Mouse (Mus musculus): ENCODE data around the gene Akap13.

Akap13 gene

DNA sequence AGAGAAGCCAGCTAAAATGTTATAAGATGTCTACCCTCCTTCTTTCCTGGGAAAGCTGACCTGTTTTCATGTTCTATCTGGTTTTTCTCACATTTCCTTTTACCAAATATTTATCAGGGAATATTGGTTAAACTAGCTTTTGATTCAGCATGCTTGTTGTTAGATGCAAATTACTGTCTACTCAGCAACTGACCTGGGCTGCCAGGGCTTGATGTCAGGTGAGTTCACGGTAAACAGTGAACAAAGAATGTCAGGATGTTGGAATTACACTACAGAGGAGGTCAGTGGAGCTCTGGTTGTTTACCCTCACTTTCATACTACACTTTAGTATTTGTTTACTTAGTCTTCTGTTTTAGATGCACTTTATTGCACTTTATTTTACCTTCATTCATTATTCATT is 5.0 kb downstream of the Akap13 start:
- no peak for DNase-seq (ENCODE audit: low spot score)

DNA sequence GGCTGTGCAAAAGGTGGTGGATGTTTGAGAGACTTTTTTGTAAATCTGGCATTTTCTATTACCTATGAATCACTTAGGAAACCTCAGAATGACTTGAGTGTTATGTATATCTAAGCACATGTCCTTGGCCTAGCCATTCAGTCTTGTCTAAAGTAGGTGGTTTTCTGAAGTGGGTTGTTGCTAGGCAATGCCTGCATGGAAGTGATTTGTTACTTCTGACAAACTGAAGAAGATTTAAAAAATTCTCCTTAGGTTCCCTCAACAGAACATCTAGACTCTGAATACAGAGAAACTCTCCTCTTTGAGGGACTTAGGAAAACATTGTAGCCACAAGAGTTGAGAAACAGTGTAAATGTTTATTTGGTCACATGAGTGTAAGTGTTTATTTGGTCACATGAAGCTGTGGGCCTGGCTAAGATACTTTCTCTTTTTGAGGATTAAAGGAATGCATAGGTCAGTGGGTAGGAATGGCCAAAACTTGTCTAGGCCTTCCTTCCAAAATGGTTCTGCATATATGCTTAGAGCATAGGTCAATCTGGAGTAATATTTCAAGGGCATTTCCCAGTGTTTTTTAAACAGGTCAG is 8.3 kb downstream of the Akap13 start:
- DNase-seq (ENCODE audit: low spot score) = no peak

DNA sequence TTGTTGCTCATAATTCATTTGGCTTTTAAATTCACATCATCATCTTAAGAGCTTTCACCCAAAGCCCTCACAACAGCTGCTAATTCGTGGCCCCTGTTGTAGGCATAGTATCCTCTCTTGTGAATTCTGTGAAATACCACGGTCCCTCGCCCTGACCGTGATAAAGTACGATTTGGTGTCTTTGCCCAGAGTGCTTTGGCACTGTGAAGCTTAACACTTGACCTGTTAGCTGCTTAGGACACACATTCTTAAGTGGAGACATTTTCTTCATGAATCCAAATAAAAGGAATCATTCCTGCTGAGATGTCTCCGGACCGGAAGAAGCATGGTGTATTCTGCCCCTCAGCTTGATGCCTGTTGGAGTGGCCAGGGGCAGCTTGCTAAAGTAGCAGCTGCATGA is 12.5 kb downstream of the Akap13 start:
- no peak for DNase-seq (ENCODE audit: low spot score)

DNA sequence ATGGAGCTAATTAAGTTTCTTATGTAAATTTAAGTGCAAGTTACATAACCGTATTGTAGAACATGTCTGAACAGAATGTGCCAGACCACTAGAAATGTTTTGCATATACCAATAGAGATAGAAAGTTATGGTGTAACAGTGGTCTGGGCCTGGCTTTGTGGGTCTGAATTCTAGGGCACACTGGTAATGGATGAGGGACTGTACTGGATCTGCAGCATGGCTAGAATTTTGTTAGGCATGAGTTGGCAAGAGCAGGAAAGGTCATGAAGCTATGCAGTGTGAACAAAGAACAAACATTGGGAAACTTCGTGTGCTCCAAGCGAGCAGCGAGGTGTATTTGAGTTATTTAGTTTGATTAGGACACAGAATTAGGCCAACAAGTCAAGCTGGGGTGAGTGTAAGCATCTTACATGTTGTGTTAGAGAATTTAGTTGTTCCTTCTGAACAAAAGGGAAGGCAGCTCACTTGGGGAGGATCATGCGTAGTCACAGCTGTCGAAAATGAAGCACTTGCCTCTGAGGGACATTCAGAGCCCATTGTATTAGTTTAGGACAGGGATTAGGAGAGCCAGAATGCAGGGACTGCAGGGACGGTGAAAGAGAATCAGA is 15.1 kb downstream of the Akap13 start:
- peak; percentile 51 for DNase-seq (ENCODE audit: low spot score)

DNA sequence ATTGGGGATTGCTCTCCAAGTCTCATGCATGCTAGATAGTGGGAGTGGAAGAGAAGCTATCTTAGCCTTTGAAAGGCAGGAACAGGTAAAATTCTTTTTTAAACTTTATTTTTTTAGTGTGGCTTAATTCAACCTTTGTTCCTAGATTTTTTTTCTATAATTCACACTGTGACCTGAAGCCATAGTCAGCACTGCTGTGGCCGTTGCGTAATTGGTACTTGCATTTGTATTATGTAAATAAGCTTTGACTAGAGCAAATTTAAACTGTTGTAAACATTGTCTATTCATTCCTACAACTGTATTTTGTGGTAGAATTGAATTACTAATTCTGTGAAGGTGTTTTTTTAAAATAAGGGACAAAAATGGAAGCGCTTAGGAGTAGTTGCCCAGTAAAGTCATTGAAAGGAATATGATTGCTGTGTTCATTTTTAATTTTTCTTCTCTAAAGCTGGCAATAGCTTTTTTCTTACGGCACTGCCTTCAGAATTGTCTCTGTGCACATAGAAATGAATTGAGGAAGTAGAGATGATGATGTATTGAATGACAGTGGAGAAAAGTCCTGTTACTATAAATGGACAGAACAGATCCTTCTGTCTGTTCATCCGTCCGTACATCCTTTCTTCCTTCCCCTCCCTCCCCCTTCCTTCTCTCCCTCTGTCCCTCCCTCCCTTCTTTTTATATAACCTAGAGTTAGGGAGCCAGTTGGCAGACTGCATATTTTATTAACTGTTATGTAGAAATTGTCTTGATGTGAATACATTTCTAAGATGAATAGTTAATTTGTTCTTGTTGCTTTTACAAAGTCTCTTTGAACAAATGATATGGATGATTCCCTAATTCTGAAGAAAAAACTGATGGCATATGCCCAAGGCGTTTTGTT is 17.2 kb downstream of the Akap13 start:
- DNase-seq (ENCODE audit: low spot score) = no peak

DNA sequence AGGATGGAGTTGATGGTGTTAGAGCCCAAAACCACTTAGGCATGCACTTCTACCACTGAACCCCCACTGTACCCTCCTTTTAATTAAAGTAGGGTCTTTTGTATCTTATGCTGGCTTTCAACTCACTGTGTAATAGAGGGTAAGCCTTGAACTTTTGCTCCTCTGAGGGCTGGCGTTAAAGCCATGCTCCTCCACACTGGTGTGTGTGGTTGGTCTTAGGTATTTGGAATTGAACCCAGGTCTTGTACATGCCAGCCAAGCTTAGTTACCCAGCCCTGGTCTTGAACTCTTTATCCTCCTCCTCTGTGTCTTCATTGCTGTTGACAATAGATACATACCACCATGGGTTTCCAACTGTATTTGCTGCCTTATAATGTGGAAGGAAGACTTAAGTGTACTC is 18.0 kb downstream of the Akap13 start:
- DNase-seq (ENCODE audit: low spot score) = no peak

DNA sequence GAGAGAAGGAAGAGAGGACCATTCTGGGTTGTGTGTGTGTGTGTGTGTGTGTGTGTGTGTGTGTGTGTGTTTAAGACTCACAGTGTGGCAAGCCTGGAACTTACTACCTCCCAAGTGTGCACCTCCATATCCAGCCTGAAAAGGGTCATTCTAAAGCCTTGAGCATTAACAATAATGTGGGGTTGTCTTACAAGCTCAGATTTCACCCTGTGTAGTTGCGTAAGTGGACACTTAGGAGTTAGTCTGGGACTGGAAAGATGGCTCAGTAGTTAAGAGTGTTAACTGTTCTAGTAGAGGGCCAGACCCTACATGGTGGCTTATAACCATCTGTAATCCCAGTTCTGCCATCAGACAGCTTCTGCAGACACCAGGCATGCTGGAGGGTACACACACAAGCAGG is 18.7 kb downstream of the Akap13 start:
- no peak for DNase-seq (ENCODE audit: low spot score)

DNA sequence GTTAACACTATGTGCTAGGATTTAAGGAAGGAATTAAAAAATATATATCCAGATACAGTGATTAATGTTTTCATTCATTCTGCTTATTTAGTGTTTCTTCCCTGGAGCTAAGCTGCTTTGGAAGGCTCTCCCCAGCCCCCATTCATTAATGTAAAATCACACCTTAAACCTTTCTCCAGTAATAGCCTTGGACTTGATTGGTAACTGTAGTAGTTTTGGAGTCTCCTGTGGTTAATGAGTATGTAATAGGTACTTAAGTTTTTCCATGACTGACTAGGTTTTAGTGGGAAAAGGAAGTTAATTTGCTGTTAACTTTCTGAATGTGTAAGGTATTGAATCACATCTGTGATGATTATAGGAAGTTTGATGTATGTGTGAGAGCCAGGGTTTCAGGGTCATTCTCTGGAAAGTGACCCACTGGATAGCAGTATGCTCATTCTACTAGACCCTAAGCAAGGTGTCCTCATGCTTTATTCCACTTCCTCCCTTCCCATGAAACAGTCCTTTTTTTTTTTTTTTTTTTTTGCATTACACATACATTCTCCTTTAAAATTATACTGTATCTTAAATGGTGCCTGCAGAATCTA is 19.3 kb downstream of the Akap13 start:
- no peak for DNase-seq (ENCODE audit: low spot score)

DNA sequence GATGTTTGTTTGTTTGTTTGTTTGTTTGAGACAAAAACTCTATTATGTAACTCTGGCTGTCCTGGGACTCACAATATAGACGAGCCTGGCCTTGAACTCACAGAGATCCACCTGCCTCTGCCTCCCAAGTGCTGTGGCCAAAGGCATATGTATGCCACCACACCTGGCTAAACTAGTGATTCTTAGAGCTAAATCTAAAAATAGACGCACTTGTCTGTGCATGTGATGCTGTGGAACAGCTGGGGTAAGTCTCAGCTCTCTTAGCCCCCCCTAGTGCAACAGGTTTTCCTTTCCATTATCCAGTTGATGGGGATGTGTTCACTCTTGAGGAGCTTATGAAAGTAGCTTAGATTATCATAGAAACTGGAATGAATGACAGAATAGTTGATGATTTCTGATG is 22.7 kb downstream of the Akap13 start:
- no peak for DNase-seq (ENCODE audit: low spot score)

DNA sequence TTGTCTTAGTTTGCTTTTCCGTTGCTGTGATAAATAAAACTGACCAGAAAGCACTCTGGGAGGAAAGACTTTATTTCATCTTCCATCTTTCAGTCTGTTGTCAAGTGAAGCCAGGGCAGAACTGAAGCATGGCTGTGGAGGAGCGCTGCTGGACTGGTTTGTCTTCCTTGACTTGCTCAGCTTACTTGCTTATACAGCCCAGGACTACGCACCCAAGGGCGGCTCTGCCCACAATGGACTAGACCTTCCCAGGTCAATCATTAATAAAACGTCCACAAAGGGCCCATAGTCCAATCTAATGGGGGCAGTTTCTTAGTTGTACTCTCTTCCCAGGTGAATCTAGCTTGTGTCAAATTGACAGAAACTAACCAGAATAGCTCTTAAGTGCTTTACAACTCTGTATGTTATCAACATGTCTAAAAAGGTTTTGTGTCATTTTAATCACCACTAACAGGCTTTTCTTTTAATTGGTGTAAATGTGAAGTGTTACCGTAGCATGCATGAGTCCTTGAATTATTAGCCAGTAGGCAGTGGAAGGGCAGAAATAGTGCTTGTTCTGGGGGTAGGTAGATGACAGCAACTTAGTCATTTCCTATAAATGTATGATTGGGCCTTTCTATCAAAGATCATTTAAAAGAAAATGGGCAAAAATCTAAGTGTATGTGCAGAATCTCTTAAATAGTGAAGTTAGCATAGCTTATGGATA is 25.5 kb downstream of the Akap13 start:
- no peak for DNase-seq (ENCODE audit: low spot score)

DNA sequence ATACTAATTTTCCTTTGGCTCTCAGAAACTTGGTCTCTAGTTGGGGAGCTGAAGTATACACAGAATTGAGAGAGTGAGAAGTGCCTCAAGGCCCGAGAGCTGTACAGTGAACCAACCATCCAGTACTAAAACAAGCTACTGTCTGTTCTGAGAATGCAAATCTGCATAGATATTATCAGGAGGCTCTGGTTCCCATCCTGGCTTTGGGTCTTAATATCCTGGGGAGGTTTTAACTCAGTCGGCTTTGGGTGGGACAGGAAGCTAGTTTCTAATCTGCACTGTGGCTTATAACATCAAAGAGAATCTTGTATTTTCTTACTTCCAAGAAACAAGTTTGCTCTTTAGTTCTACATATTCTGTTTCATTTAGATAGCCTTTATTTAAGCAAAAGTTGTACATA is 30.7 kb downstream of the Akap13 start:
- no peak for DNase-seq (ENCODE audit: low spot score)

DNA sequence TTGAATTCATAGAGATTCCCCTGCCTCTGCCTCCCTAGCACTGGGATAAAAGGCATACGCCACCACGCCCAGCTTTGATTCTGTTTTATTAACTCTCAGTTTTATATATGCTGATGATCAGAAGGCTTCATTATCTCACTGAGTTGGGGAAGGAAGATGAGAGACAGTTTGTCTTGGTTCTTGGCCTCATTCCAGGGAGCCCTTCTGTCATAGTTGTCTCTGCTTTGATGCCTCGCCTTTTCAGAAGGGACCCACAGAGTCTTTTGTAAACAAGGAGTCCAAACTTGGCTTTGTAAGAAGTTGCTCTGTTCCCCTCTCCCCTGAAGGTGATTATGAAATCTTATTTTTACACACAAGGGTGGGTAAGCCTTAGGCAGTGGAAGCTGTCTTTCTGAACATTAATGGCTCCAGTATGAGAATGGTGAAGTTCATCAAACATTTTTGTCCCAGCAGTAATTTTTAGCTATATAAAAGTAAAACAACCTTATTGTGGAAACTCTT is 40.7 kb downstream of the Akap13 start:
- no peak for DNase-seq (ENCODE audit: low spot score)

DNA sequence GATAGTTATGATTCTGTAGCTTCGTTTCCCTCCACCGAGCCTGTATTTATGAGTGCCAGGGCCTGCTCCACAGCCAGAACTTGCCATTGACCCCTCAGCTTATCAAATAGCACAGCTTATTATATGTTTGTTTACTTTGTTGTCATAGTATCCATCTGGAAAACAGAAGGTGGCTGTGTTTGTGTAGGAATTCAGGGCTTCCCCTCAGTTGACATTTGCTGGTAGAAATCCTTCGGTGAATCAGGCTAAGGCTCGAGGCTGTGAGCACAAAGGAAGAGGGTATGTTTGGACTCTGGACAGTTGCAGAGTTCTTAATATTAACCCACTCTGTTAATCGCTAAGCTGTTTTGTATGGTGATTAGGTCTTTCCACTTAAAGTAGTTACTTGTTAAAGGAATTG is 43.3 kb downstream of the Akap13 start:
- no peak for DNase-seq (ENCODE audit: low spot score)

DNA sequence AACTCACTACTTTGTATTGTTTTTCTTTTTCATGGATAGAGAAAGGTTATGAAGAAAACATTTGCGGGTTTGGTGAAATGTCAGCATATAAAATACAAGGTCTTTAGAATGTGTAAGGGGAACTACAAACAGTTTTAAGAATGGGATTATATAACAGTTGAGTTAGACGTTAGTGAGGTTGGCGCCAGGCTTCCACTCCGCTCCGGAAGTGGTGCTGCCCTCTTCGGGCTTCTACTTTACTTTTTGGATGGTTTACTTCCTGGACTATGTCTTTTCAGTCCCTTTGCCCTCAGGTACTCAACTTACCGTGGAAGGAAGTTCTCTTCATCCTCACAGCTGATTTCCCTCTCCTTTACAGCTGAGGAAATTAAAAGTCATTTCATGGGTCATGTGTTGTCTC is 43.9 kb downstream of the Akap13 start:
- no peak for DNase-seq (ENCODE audit: low spot score)

DNA sequence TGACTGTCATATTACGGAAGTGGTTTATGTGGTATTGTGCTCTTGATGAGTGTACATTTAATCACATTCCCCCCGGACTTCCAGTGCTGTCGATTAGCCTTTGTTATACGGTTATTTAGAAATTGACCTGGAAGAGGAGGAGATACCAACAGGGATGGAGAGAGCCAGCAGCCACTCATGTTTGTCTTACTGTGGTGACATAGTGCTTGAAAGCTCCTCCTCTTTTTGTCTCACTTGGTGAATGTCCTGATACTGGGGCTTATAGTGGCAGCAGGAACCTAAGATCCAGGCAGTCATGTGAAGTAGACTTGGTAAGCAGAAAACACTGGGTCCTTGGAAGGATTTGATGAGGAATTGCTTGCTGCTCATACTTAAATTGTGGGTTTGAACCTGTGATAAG is 44.8 kb downstream of the Akap13 start:
- no peak for DNase-seq (ENCODE audit: low spot score)

DNA sequence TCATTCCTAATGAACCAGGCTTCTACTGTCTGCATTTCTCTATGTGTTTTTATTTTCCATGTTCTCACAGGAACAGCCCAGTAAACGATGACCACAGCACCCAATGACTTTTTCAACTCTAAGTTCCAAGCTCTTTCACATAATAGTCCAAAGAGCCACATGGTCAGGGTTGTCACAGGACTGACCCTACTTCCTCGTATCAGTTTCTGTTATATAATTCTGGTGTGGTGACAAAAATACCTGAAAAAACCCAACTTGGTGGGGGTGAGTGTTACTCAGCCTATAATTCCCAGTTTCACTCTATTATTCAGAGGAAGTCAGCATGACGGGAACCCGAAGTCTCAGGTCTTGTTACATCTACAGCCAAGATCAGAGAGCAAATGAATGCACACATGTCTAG is 45.5 kb downstream of the Akap13 start:
- no peak for DNase-seq (ENCODE audit: low spot score)

DNA sequence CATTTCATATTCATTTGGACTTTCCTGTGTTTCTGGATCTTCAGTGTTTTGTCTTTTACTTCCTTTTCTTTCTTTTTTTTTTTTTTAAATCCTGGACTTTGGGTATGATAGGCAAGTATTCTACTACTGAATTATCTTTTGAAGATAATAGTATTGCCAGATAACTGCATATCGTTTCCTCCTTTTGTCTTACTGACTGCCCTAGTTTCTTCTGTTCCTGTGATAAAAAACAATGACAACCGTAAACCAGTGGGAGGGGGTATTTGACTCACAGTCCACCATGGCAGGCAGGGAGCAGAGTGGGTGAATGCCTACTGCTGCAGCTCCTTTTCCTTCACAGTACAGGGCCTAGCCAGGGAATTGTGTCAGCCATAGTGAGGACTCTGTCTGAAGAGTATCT is 49.2 kb downstream of the Akap13 start:
- peak; percentile 45 for DNase-seq (ENCODE audit: low spot score)

DNA sequence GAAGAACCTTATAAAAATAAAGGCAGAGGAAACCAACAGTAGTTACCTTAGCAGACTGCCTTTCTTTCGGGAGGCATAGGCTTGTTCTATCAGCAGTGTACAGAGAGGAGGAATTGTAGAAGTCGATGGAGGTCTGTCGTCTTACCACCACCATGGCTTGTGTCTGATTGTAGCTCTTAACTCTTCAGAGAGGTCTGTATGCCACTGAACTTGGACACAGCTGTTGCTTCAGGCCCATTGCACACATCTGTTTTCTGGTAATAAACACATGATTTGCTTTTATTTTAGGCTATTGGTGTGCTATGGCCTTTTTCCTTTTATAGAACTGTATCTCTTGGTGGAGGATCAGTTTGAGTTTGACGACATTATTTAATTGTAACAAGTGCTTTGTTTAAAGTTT is 51.3 kb downstream of the Akap13 start:
- no peak for DNase-seq (ENCODE audit: low spot score)

DNA sequence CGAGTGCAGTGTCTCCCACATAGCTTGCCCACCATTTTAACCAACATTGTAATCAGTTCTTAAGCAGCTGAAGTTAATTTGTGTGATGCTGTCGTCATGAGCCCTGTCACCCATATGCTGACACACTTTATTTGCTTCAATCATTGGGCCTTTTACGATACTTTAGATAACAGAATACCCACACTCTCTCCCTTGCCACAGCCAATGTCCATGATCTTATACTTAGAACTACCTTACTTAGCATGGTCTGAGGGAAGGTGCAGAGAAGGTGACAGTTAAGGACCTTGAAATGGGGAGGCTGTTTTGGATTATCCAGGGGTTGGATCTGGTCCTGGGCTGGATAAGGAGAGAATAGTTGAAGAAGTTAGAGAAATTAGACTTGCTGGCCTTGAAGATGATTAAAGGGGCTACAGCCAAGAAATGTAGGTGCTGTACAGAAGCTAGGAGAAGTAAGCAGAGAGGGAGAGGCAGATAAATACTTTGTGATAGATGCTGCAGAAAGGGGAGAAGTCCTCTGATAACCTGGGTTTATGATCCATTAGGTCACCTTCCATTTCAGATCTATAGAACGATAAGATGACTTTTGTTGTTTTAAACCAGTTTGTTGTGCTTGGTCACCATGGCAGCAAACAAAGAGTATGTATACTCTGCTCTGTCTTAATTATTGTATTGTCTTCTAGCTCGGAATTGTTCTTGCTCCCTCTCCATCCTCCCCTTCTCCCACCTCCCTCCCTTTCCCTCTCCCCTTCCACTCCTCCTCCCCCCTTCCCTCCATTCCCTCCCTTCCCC is 53.9 kb downstream of the Akap13 start:
- no peak for DNase-seq (ENCODE audit: low spot score)

DNA sequence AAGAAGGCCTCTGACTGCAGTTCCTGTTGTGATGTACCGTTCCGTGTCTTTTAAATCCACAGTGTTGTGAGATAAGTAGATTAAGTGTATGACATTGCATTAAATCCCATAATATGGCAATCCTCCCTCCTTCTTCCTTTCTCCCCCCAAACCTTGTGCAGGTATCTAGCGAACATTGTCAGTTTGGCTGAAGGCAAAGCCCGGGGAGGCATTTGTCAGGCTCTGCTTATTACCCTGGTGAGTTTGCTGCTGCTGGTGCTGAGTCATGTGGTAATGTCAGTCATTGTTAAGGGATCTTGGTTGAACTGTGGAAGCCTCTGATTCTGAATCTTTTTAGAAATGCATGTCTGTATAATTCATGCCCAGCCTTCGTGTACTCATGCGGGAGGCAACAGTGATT is 60.1 kb downstream of the Akap13 start:
- DNase-seq (ENCODE audit: low spot score) = no peak

Measured in retina, embryonic 14.5 days (tissue).